Mouse (Mus musculus): ENCODE data around the gene Txndc15.

DNA sequence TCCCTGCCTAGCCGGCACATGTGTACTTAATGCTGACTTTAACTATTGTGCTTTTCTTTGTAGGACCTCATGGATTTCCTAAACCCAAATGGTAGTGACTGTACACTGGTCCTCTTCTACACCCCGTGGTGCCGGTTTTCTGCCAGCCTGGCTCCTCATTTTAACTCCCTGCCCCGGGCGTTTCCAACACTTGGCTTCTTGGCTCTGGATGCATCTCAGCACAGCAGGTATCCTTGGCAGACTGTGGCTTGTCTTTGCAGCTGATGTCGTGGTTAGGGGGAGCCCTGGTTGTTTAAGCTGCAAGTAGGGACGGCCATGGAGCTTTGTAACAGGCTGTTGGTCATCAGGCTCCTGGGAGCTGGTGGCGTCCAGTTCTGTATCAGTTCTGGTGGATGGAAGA is 7.1 kb downstream of the Txndc15 start:
- no peak for TF ChIP-seq CTCF (IDR thresholded peaks at IDR 0.05; ENCODE audit: insufficient read depth, low read depth, low read length)
- no peak for TF ChIP-seq POLR2A (IDR thresholded peaks at IDR 0.05; ENCODE audit: insufficient read depth, low read depth, low read length)
